Mouse (Mus musculus) CH12.LX (cell line): Measurements from ENCODE around the gene Gas2l1. TPM values are rescaled to one million over a fixed set of nuclear protein-coding genes. Genes with fewer than 3 reads are reported as not detected.

ENCODE experiments used
- DNase-seq: peaks from one replicate; pipeline ENCODE4 v3.0.0-alpha.2; 2013; ENCODE audit errors: extremely low read depth
- H3K27ac ChIP-seq: 2 replicates; pipeline ENCODE4 v1.5.1; 2012; ENCODE audit warnings: low read depth, mild to moderate bottlenecking, control low read depth, moderate library complexity; ENCODE audit not compliant: insufficient read depth
- H3K27me3 ChIP-seq: replicated peaks from 2 replicates; pipeline ENCODE3; 2012; ENCODE audit warnings: inconsistent platforms
- H3K36me3 ChIP-seq, 2 experiments: replicated peaks in 1 of 2; 2 replicates each; pipeline versions ENCODE3 to v1.6.1; 2012; ENCODE audit warnings: inconsistent platforms in 1 of 2, low read length in 1 of 2, mild to moderate bottlenecking in 1 of 2, mixed read lengths in 1 of 2, moderate library complexity in 1 of 2; ENCODE audit not compliant: control insufficient read depth in 1 of 2, insufficient read depth in 1 of 2
- H3K4me1 ChIP-seq, 2 experiments: 2 replicates each; pipeline ENCODE4 v1.6.1; 2012; ENCODE audit warnings: inconsistent platforms in 1 of 2, moderate library complexity in 1 of 2; ENCODE audit not compliant: insufficient read depth in 2 of 2, control insufficient read depth in 1 of 2
- H3K4me2 ChIP-seq: 2 replicates; pipeline ENCODE4 v1.6.1; 2012; ENCODE audit warnings: low read depth, mild to moderate bottlenecking, control low read depth; ENCODE audit not compliant: poor library complexity, insufficient read depth, severe bottlenecking
- H3K4me3 ChIP-seq, 3 experiments: fragments of 150-350 bp in 1 of 3; sonication (generic) in 1 of 3; replicated peaks in 1 of 3; 2 replicates each; pipeline versions ENCODE3 to v1.5.1; 2011 to 2012; ENCODE audit warnings: low read depth in 2 of 3, low read length in 2 of 3, mild to moderate bottlenecking in 2 of 3, moderate library complexity in 2 of 3, control low read depth in 1 of 3, improper control_type of control experiment in 1 of 3, inconsistent platforms in 1 of 3, mixed read lengths in 1 of 3; ENCODE audit not compliant: poor library complexity in 1 of 3
- H3K79me2 ChIP-seq: replicated peaks from 2 replicates; pipeline ENCODE4 v1.6.1; 2012; ENCODE audit warnings: mild to moderate bottlenecking, moderate library complexity; ENCODE audit not compliant: control insufficient read depth, poor library complexity, insufficient read depth, severe bottlenecking; ENCODE audit errors: extremely low read depth
- H3K9ac ChIP-seq: 2 replicates; pipeline ENCODE4 v1.6.1; 2012; ENCODE audit warnings: low read depth, mild to moderate bottlenecking, control low read depth, moderate library complexity; ENCODE audit not compliant: insufficient read depth
- H3K9me3 ChIP-seq: replicated peaks from 2 replicates; pipeline ENCODE3; 2012; ENCODE audit warnings: low read length, inconsistent platforms, mixed read lengths
- BHLHE40 ChIP-seq: IDR thresholded peaks from 2 replicates; pipeline ENCODE4 v1.6.1; 2011; ENCODE audit warnings: mild to moderate bottlenecking, low read depth, low read length, improper control_type of control experiment
- CHD2 ChIP-seq: IDR thresholded peaks from 2 replicates; pipeline ENCODE4 v1.6.1; 2011; ENCODE audit warnings: low read length, improper control_type of control experiment
- E2F4 ChIP-seq: IDR thresholded peaks from 2 replicates; pipeline ENCODE4 v1.6.1; 2011; ENCODE audit warnings: low read depth, low read length, improper control_type of control experiment; ENCODE audit not compliant: insufficient replicate concordance
- ELF1 ChIP-seq: IDR thresholded peaks from 2 replicates; pipeline ENCODE4 v1.6.1; 2014; ENCODE audit warnings: low read depth, mild to moderate bottlenecking, inconsistent platforms, low read length, improper control_type of control experiment
- EP300 ChIP-seq: IDR thresholded peaks from 2 replicates; pipeline ENCODE4 v1.6.1; 2011; ENCODE audit warnings: low read length, improper control_type of control experiment
- HCFC1 ChIP-seq: IDR thresholded peaks from 2 replicates; pipeline ENCODE4 v1.6.1; 2012; ENCODE audit warnings: low read depth, mild to moderate bottlenecking, inconsistent platforms, low read length, improper control_type of control experiment
- IRF4 ChIP-seq: IDR thresholded peaks from 2 replicates; pipeline ENCODE4 v1.6.1; 2014; ENCODE audit warnings: low read depth, mild to moderate bottlenecking, inconsistent platforms, low read length, improper control_type of control experiment
- KAT2A ChIP-seq: IDR thresholded peaks from 2 replicates; pipeline ENCODE4 v1.6.1; 2012; ENCODE audit warnings: low read length, improper control_type of control experiment, inconsistent platforms; ENCODE audit not compliant: insufficient replicate concordance
- MAX ChIP-seq: IDR thresholded peaks from 2 replicates; pipeline ENCODE4 v1.6.1; 2011; ENCODE audit warnings: low read length, improper control_type of control experiment
- MYC ChIP-seq: IDR thresholded peaks from 2 replicates; pipeline ENCODE4 v1.6.1; 2011; ENCODE audit warnings: low read depth, mild to moderate bottlenecking, improper control_type of control experiment, low read length
- NELFE ChIP-seq: IDR thresholded peaks from 2 replicates; pipeline ENCODE4 v1.6.1; 2011; ENCODE audit warnings: low read depth, low read length, improper control_type of control experiment
- NRF1 ChIP-seq: IDR thresholded peaks from 2 replicates; pipeline ENCODE4 v1.6.1; 2014; ENCODE audit warnings: low read depth, mild to moderate bottlenecking, inconsistent platforms, low read length, improper control_type of control experiment, moderate library complexity
- SIN3A ChIP-seq: IDR thresholded peaks from 2 replicates; pipeline ENCODE4 v1.6.1; 2012; ENCODE audit warnings: low read length, improper control_type of control experiment, inconsistent platforms
- SMC3 ChIP-seq: IDR thresholded peaks from 2 replicates; pipeline ENCODE4 v1.6.1; 2011; ENCODE audit warnings: low read depth, low read length, improper control_type of control experiment
- TCF12 ChIP-seq: IDR thresholded peaks from 2 replicates; pipeline ENCODE4 v1.6.1; 2014; ENCODE audit warnings: low read depth, mild to moderate bottlenecking, inconsistent platforms, low read length, improper control_type of control experiment
- UBTF ChIP-seq: IDR thresholded peaks from 2 replicates; pipeline ENCODE4 v1.6.1; 2012; ENCODE audit warnings: low read depth, mild to moderate bottlenecking, inconsistent platforms, low read length, improper control_type of control experiment, moderate library complexity
- USF2 ChIP-seq: conservative IDR thresholded peaks from 2 replicates; pipeline ENCODE4 v1.6.1; 2011; ENCODE audit warnings: low read depth, low read length, improper control_type of control experiment
- ZKSCAN1 ChIP-seq: IDR thresholded peaks from 2 replicates; pipeline ENCODE4 v1.6.1; 2012; ENCODE audit warnings: low read depth, inconsistent platforms, low read length, improper control_type of control experiment, borderline replicate concordance
- ZMIZ1 ChIP-seq: IDR thresholded peaks from 2 replicates; pipeline ENCODE4 v1.6.1; 2012; ENCODE audit warnings: low read depth, mild to moderate bottlenecking, inconsistent platforms, low read length, improper control_type of control experiment
- dilution Hi-C: fragments of 300-500 bp; cut with MboI; formaldehyde crosslinking; loops from 2 replicates; pipeline ENCODE4 v1.14.3; 2020; ENCODE audit warnings: low sequenced_read_pairs; ENCODE audit not compliant: extremely low pct_unique_long_range_greater_than_20kb, extremely low pct_ligation_motif_present
- in situ Hi-C: fragments of 300-500 bp; cut with MboI; formaldehyde crosslinking; loops from 3 replicates; pipeline ENCODE4 v1.14.3; 2019; ENCODE audit warnings: low sequenced_read_pairs, low pct_ligation_motif_present, low pct_unique_long_range_greater_than_20kb, mixed read lengths
- polyA plus RNA-seq: library from polyadenylated mRNA; unstranded; fragments of >175 nt; gene quantifications from 2 replicates; pipeline ENCODE4 v1.2.1, GENCODE M21; 2012; ENCODE audit warnings: low read depth; ENCODE audit not compliant: insufficient read length
- total RNA-seq, 2 experiments: library from RNA; depleted of rRNA; stranded (reverse); fragments of 300-350 nt in 1 of 2; fragments of >200 nt in 1 of 2; gene quantifications; 2 replicates each; pipeline ENCODE4 v1.2.3; 2012 to 2014

Gas2l1 gene
- total and polyA plus RNA-seq, 3 experiments, result 3.3 to 12.5 (median 8.8) TPM

DNA sequence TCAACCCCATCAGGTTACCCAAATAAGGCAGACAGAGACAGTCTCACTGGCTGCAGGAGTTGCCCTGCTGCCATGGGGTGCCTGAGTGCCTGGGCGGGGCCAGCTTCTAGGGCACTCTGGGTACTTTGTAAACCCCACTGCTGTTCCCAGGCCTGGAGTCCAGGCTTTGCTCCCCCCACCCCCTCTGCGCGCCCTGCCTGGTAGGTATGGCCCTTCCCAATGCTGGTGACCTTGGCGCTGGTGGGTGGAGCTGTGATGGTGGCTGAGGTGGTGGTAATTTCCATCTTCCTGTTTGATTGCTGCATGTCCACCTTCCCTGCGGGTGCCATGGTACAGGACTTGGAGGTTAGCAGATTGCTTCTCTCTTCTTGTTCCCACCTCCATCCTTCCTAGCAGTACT, 24.5 kb downstream of the Gas2l1 start:
- Histone ChIP-seq H3K36me3 (peaks cover 59 to 78% of the 10 kb centered on the region in 2 experiments), H3K79me2 (no peaks in the 10 kb centered on the region), H3K27me3 (no peaks in the 10 kb centered on the region), H3K9me3 (no peaks in the 10 kb centered on the region), H3K9ac (no peak overlapping the region), H3K4me1 (peaks cover 4 to 7% of the 10 kb centered on the region in 2 experiments; a peak in 3 of 4 replicates), H3K4me2 (no peak overlapping the region), H3K4me3 (no peak overlapping the region), H3K27ac (no peak overlapping the region)
- dilution Hi-C loops, result no loop called here
- in situ Hi-C loops, result no loop called here
- no peak for DNase-seq
- TF ChIP-seq NELFE, result no peak
- TF ChIP-seq SIN3A, result no peak
- TF ChIP-seq TCF12, result no peak
- no peak for TF ChIP-seq MAX
- no peak for TF ChIP-seq ELF1
- no peak for TF ChIP-seq ZKSCAN1
- no peak for TF ChIP-seq ZMIZ1
- no peak for TF ChIP-seq USF2
- TF ChIP-seq SMC3, result no peak
- TF ChIP-seq KAT2A, result no peak
- TF ChIP-seq HCFC1, result no peak
- no peak for TF ChIP-seq CHD2
- no peak for TF ChIP-seq E2F4
- no peak for TF ChIP-seq IRF4

GRCm38 (mm10) chr11:5037146-5037854, 27.8 kb downstream of the Gas2l1 start:
- no peak overlapping the region for H3K4me3 ChIP-seq
- DNase-seq, result no peak
- H3K79me2 ChIP-seq, result no peaks in the 10 kb centered on the region
- no peak overlapping the region for H3K9ac ChIP-seq
- TF ChIP-seq ZMIZ1 (no peak), EP300 (no peak), E2F4 (no peak), MAX (no peak), UBTF (no peak), BHLHE40 (no peak), MYC (no peak), NRF1 (no peak)
- TF ChIP-seq, all 38 proteins: peak for 0
- Histone ChIP-seq H3K36me3 (peaks cover 86 to 100% of the 10 kb centered on the region in 2 experiments), H3K4me2 (no peak overlapping the region), H3K9me3 (no peaks in the 10 kb centered on the region), H3K27ac (no peak overlapping the region), H3K4me1 (no peaks in the 10 kb centered on the region), H3K27me3 (no peaks in the 10 kb centered on the region)
- in situ Hi-C loops (no loop called here), dilution Hi-C loops (no loop called here)
